Mouse (Mus musculus): ENCODE results near the gene Map3k3.
A peak's percentile ranks its signal among the peaks of the same experiment; 100 is the strongest.

Map3k3 gene

DNA sequence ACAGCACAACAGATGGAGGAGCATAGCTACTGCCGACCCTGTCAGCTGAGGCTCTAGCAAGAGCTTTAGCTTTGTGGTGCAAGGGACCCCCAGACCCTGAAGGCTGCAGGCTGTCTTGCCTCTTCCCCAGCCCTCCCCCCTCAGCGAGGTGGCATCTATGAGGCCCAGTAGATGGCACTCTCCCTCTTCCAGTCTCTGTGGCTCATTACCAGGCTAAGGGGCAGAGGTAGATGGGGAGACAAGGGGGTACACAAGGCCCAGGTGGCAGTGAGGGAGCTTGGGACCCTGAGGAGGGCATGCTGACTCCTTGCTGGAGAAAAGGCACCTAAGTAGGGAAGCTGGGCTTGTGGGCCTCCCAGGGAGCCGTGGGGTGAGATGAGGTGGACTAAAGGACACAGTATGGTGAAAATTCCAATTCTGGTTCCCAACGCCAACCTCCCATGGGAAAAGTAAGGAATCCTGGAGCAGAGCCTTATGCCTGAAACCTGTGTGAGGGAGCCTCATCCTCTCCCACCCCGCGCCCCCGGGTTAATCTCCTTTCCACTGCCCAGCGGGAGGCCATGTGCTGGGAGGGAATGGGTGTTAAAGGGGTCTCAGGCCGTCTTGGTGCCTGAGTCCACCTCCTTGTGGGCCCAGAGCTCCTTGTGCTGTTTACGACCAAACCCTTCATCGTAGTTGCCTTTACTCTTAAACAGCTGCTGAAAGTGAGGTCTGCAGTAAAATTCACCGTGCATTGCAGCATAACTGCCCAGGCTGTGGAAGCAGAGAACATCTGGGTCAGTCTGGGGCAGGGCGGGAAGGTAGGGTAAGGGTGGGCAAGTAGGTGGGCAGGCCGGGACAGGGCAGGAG is 73.9 kb downstream of the Map3k3 start:
- peak; percentile 46 to 73 for DNase-seq (ENCODE audit: low spot score in 2 of 2)

GRCm38 (mm10) chr11:106158930-106159215 is 74.5 kb downstream of the Map3k3 start:
- DNase-seq (ENCODE audit: low spot score in 2 of 2), result no peak

- peak; percentile 78 to 87 for DNase-seq (ENCODE audit: low spot score in 2 of 2)
Observed at GRCm38 (mm10) chr11:106159216-106159920, 75.0 kb downstream of the Map3k3 start.

GRCm38 (mm10) chr11:106159921-106160840 is 75.8 kb downstream of the Map3k3 start:
- DNase-seq (ENCODE audit: low spot score in 2 of 2), result peak; percentile 75 to 87

GRCm38 (mm10) chr11:106160841-106161721 is 76.7 kb downstream of the Map3k3 start, which contains the start of the genes Gm10840 and Limd2:
Gene Gm10840 (plus strand): TSS chr11:106160850.
Gene Limd2 (minus strand): TSS chr11:106160860.
- peak; percentile 51 to 82 for DNase-seq (ENCODE audit: low spot score in 2 of 2)

GRCm38 (mm10) chr11:106162237-106162636 is 77.8 kb downstream of the Map3k3 start:
- DNase-seq (ENCODE audit: low spot score in 2 of 2), result peak in 1 of 2 experiments; percentile 59

- peak in 1 of 2 experiments; percentile 60 for DNase-seq (ENCODE audit: low spot score in 2 of 2)
Observed at GRCm38 (mm10) chr11:106163546-106163945, 79.1 kb downstream of the Map3k3 start.

- DNase-seq (ENCODE audit: low spot score in 2 of 2), result peak in 1 of 2 experiments; percentile 60
Observed at GRCm38 (mm10) chr11:106164601-106165180, 80.3 kb downstream of the Map3k3 start.

DNA sequence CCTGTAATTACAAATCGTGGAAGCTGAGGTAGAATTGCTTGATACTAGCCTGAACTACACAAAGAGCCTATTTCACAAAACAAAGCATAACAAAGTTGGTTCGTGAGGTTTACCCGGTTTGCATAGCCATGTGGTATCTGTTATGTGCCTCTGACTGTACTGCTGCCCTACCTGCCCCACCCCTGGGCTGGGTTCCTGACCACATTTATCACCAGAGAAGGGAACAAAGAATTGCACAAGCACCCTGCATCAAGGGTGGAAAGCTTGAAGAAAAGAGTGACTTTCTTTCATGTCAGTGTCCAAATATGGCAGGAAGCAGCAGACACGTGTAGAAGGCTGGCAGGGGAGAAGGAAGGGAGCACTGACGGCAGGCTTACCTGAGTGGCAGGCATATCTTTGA is 83.0 kb downstream of the Map3k3 start:
- peak in 1 of 2 experiments; percentile 63 for DNase-seq (ENCODE audit: low spot score in 2 of 2)

DNA sequence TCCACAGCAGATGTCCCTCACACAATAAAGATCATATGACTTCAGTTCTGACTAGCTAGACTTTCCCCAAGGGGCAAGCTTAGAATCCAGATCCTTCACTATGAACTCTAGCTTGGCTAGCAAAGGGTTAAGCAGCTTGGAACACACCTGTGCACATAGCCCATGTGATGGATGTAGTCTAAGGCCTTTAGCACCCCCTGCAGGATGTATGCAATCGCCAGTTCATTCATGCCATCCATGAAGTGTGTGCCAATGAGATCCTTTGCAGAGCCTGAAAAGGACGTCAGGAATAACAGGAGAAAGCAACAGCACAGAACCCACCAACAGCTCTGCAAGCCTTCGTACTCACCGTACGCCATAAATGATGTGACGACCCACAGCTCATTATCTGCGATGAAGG is 86.4 kb downstream of the Map3k3 start:
- no peak for DNase-seq (ENCODE audit: low spot score in 2 of 2)

GRCm38 (mm10) chr11:106173228-106173627 is 88.8 kb downstream of the Map3k3 start:
- DNase-seq (ENCODE audit: low spot score in 2 of 2), result no peak

DNA sequence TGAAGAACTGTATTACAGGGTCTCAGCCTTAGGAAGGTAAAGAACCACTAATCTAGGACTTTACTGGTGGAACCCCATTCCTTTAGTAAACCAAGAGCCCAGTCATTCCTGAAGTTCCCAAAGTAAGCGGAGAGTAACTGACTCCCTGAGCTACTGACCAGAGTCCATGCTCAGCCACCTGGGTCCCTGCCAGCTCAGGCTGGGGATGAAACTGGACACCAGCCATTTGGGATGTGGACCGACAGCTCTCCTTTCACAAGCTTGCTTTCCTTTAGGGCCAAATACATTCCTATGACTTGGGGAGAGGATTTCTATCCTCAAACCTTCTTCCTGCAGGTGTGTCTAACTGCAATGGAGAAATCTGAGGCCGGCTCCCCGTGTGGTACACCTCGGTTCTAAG is 90.0 kb downstream of the Map3k3 start:
- no peak for DNase-seq (ENCODE audit: low spot score in 2 of 2)

GRCm38 (mm10) chr11:106175081-106175480 is 90.7 kb downstream of the Map3k3 start:
- DNase-seq (ENCODE audit: low spot score in 2 of 2), result peak in 1 of 2 experiments; percentile 47

DNA sequence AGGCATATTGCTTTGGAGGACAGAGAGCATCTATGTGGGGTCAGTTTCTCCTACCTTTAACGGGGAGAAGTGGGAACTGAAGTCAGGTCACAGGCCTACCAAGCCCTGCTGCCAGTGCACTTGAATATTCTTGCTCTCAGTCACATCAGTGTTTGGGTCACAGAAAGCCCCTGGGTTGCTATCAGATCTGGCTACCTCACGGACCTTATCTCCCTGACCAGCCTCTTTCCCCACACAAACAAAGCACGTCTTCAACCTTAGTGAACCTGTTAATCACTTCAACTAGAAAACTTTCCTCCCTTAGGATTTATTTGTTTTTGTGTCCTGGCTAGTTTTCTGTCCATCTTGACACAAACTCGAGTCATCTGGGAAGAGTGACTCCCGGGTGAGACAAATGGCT is 92.0 kb downstream of the Map3k3 start:
- no peak for DNase-seq (ENCODE audit: low spot score in 2 of 2)

GRCm38 (mm10) chr11:106178036-106178782 is 93.8 kb downstream of the Map3k3 start:
- no peak for DNase-seq (ENCODE audit: low spot score in 2 of 2)

GRCm38 (mm10) chr11:106179711-106180448 is 95.5 kb downstream of the Map3k3 start:
- DNase-seq (ENCODE audit: low spot score in 2 of 2), result no peak

DNA sequence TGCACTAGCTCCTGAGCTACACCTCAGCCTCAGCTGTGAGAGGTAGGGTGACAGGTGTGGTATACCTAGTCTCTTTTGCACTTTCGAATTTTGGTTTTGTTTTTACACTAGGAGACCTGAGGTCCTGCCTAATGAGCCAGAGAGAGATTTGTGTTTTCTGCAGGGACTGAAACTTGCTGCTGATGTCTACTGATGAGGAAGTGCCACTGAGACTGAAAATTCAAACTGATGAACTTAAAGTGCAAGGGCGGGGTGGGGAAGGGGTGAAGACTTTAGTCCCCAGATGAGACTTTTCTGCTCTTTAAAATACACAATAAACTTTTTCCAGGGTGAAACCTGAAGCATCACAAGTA is 96.0 kb downstream of the Map3k3 start:
- no peak for DNase-seq (ENCODE audit: low spot score in 2 of 2)

DNA sequence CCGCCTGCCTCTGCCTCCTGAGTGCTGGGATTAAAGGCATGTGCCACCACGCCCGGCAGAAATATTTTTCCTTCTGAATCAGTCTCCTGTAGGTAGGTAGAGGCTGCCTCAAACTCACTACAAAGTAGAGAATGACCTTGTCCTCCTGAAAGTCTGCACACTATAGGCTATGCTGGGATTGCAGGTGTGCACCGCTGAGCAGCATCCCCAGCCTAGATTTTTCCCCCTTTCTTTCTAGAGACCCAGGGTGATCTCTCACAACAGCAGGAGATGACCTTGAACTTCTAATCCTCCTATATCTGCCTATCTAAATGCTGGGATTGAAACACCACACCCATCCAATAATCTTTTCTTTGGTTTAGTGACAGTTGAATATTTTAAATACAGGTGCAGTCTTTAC is 102.9 kb downstream of the Map3k3 start:
- DNase-seq (ENCODE audit: low spot score in 2 of 2), result no peak

DNA sequence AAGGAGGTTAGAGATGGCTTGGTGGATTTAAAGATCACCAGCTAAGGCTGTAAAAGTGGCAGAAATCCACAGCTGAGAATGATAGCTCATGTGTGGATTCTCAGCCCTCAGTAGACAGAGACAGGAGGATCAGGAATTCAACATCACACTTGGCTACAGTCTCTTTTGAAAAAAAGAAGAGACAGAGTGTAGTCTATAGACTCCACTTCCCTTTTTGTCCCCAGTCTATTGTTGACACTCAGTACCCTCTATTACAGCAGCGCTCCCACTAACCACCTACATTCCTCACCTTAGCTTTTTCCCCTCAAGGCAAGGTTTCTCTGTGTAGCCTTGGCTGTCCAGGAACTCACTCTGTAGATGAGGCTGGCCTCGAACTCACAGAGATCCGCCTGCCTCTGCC is 107.3 kb downstream of the Map3k3 start:
- no peak for DNase-seq (ENCODE audit: low spot score in 2 of 2)

All from spleen, postnatal 4 days (tissue).